Comparison of ENCODE assay signal across 8 mouse cellular contexts in the genomic region with DNA sequence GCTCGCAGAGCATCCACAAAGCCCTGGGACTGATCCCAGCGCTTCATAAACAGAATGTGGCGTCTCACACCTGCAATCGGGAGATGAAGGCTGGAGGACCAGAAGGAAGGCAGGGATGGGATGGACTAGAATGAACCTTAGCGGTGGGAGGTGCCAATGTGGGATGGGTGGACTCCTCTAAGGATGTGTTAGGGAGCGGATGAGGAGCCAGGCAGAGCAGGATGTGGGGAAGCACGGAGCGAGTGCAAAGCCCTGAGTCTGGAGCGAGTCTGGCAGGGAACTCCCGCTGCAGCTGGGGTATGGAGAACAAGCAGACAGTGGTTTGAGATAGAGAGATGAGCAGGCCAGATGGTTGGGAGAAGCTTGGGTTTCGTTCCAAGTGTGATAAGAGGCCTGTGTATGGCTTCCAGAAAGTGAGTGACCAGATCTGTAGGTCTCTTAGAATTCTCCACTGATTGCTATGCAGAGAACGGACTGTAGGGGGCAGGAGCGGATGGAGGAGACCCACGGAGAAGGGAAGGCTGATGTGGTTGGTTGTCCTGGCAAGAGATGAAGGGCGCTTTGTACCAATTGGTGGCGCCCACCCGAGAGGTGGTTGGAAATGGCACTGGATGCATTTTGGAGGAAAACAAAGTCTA. TPM values are rescaled to one million over a fixed set of nuclear protein-coding genes. Genes with fewer than 3 reads are reported as not detected.
DNase-seq lines count a peak whose midpoint lies in the region; ATAC-seq and TF ChIP-seq lines count a peak whose summit lies in the region.
"Had no signal": no experiment of that assay in that cellular context is flagged by ENCODE, and none has a peak within 500 bp of the region (broad histone marks: within the 10 kb centered on the region; RNA-seq: fewer than 3 reads in every experiment).

No protein-coding gene starts in this region.

- no peaks in the 10 kb centered on the region for H3K9me3 ChIP-seq in liver, embryonic 12.5 days (replicated peaks)
- H3K9me3 ChIP-seq in limb, embryonic 10.5 days (replicated peaks): no peaks in the 10 kb centered on the region
- H3K9me3 ChIP-seq: neural tube, embryonic 12.5 days had no signal

- WGBS in liver, adult 2 months: 39% methylated on average over 17 of the region's 17 CpGs
- 34% methylated on average over 17 of the region's 17 CpGs for WGBS in liver, embryonic 12.5 days (ENCODE audit: insufficient replicate concordance)
- WGBS in limb, embryonic 10.5 days: 44% methylated on average over 17 of the region's 17 CpGs

- peak; percentile 85 for TF ChIP-seq CTCF in liver, adult 2 months (IDR thresholded peaks at IDR 0.05; ENCODE audit: low read depth, low read length)

- no peak for ATAC-seq in liver, embryonic 12.5 days
- peak; percentile 60 for ATAC-seq in common myeloid progenitor, adult 5-6 weeks (replicated peaks; ENCODE audit: low read depth, poor library complexity, severe bottlenecking)

- no peaks in the 10 kb centered on the region for H3K36me3 ChIP-seq in liver, adult 2 months (ENCODE audit: control insufficient read depth, insufficient read depth, low read length)
- no peaks in the 10 kb centered on the region for H3K36me3 ChIP-seq in liver, embryonic 12.5 days
- H3K36me3 ChIP-seq in limb, embryonic 10.5 days: no peaks in the 10 kb centered on the region
- H3K36me3 ChIP-seq: neural tube, embryonic 12.5 days had no signal

- no peaks in the 10 kb centered on the region; the same call in none of the 2 replicates for H3K27me3 ChIP-seq in liver, adult 2 months (ENCODE audit: control insufficient read depth, insufficient read depth, low read length)
- peaks cover 34% of the 10 kb centered on the region for H3K27me3 ChIP-seq in liver, embryonic 12.5 days (replicated peaks)
- H3K27me3 ChIP-seq in limb, embryonic 10.5 days (ENCODE audit: low read depth, poor library complexity, severe bottlenecking): peaks cover 48% of the 10 kb centered on the region

- DNase-seq in liver, adult 2 months (ENCODE audit: extremely low read depth, low read depth, low spot score): peak; percentile 8
- peak; percentile 8 for DNase-seq in T-cell, adult 2 months (ENCODE audit: low spot score)
- peak; percentile 76 for DNase-seq in heart, postnatal 4 days
- peak; percentile 57 for DNase-seq in limb, embryonic 10.5 days (ENCODE audit: low spot score)
- peak; percentile 69 for DNase-seq in retina, embryonic 14.5 days (ENCODE audit: low spot score)

- no peaks in the 10 kb centered on the region for H3K79me2 ChIP-seq in liver, adult 2 months (ENCODE audit: control insufficient read depth, insufficient read depth, low read length)

- no peak for TF ChIP-seq POLR2A in liver, adult 2 months (IDR thresholded peaks at IDR 0.05; ENCODE audit: extremely low read depth, insufficient read depth, low read length)

- H3K4me3 ChIP-seq in liver, adult 2 months (ENCODE audit: insufficient read depth, low read depth, low read length): no peak overlapping the region
- H3K4me3 ChIP-seq in liver, embryonic 12.5 days: no peak overlapping the region
- H3K4me3 ChIP-seq in limb, embryonic 10.5 days: no peak overlapping the region
- H3K4me3 ChIP-seq: neural tube, embryonic 12.5 days had no signal

- H3K4me2 ChIP-seq in liver, embryonic 12.5 days: no peak overlapping the region
- H3K4me2 ChIP-seq: neural tube, embryonic 12.5 days had no signal

- no peak overlapping the region for H3K9ac ChIP-seq in liver, adult 2 months (ENCODE audit: low read depth, low read length)
- no peak overlapping the region for H3K9ac ChIP-seq in liver, embryonic 12.5 days
- H3K9ac ChIP-seq: neural tube, embryonic 12.5 days had no signal

- H3K27ac ChIP-seq in liver, adult 2 months (replicated peaks; ENCODE audit: insufficient read depth, low read depth, low read length): no peak overlapping the region
- H3K27ac ChIP-seq in liver, embryonic 12.5 days: no peak overlapping the region
- no peak overlapping the region for H3K27ac ChIP-seq in limb, embryonic 10.5 days
- H3K27ac ChIP-seq: neural tube, embryonic 12.5 days had no signal

- no peaks in the 10 kb centered on the region for H3K4me1 ChIP-seq in liver, adult 2 months (ENCODE audit: control insufficient read depth, insufficient read depth, low read length)
- no peaks in the 10 kb centered on the region for H3K4me1 ChIP-seq in liver, embryonic 12.5 days
- peaks cover 6% of the 10 kb centered on the region for H3K4me1 ChIP-seq in limb, embryonic 10.5 days

RNA-seq across cellular contexts. Expression of gene Xkr7, which starts 16.3 kb away (rescaled TPM):
- total RNA-seq in liver, adult 2 months (2014; rRNA removed): not detected in 2 replicates
- not detected in 2 replicates for polyA plus RNA-seq in liver, adult 2 months (2012; rRNA removed)
- polyA plus RNA-seq in liver, embryonic 12.5 days (2016; fragmentation: Nextera tagmentation; extraction: Ambion mirVana): not detected in 2 replicates
- total RNA-seq in common myeloid progenitor, adult 5-6 weeks (2017): not detected in 2 replicates
- total RNA-seq in heart, postnatal 4 days (2021): not detected
- polyA plus RNA-seq in limb, embryonic 10.5 days (2016; fragmentation: Nextera tagmentation; extraction: Ambion mirVana): not detected in 2 replicates

RNA-seq across cellular contexts. Expression of gene Ccm2l, which starts 17.8 kb away (rescaled TPM):
- total RNA-seq in liver, adult 2 months (2014; rRNA removed): 2.3 and 2.5 TPM in 2 replicates
- 3.4 and 5.5 TPM in 2 replicates for polyA plus RNA-seq in liver, adult 2 months (2012; rRNA removed)
- 2.1 and 2.6 TPM in 2 replicates for polyA plus RNA-seq in liver, embryonic 12.5 days (2016; fragmentation: Nextera tagmentation; extraction: Ambion mirVana)
- total RNA-seq in common myeloid progenitor, adult 5-6 weeks (2017): 0.73 TPM in 1 of 2 replicates, not detected in the other
- 10 to 100 TPM; 24.1 to 25.3 TPM for total RNA-seq in heart, postnatal 4 days (2021)
- polyA plus RNA-seq in limb, embryonic 10.5 days (2016; fragmentation: Nextera tagmentation; extraction: Ambion mirVana): 1.5 and 1.7 TPM in 2 replicates

RNA-seq across cellular contexts. Expression of gene Pdrg1, which starts 32.7 kb away (rescaled TPM):
- total RNA-seq in liver, adult 2 months (2014; rRNA removed): 10.9 and 14.4 TPM in 2 replicates
- polyA plus RNA-seq in liver, adult 2 months (2012; rRNA removed): 23.7 and 28.3 TPM in 2 replicates
- polyA plus RNA-seq in liver, embryonic 12.5 days (2016; fragmentation: Nextera tagmentation; extraction: Ambion mirVana): 55.2 and 56.2 TPM in 2 replicates
- total RNA-seq in common myeloid progenitor, adult 5-6 weeks (2017): 109 and 138 TPM in 2 replicates
- total RNA-seq in heart, postnatal 4 days (2021): 10 to 100 TPM; 52.2 to 54.7 TPM
- polyA plus RNA-seq in limb, embryonic 10.5 days (2016; fragmentation: Nextera tagmentation; extraction: Ambion mirVana): 82.6 and 92.5 TPM in 2 replicates

Comparison
In these comparisons a context has a peak if more than half of its experiments do, and no peak if none do; other contexts are left out.
1. DNase-seq: peak in every context shown above with its lines; median percentile 76 in heart, postnatal 4 days; 69 in retina, embryonic 14.5 days; 57 in limb, embryonic 10.5 days; 8 in liver, adult 2 months; 8 in T-cell, adult 2 months.